Mouse (Mus musculus): ENCODE results near the gene Vmac. TPM values are rescaled to one million over a fixed set of nuclear protein-coding genes. Genes with fewer than 3 reads are reported as not detected.

Vmac gene
- total RNA-seq, 2 experiments from 2014 or later = 11.5 to 14.4 TPM

- DNase-seq (ENCODE audit: extremely low spot score in 1 of 2, low spot score in 1 of 2) = no peak
Measured at GRCm38 (mm10) chr17:56688689-56689088, 29.1 kb downstream of the Vmac start.

- DNase-seq (ENCODE audit: extremely low spot score in 1 of 2, low spot score in 1 of 2) = no peak
Measured at GRCm38 (mm10) chr17:56688045-56688444, 29.8 kb downstream of the Vmac start.

GRCm38 (mm10) chr17:56686801-56687200, 31.0 kb downstream of the Vmac start:
- DNase-seq (ENCODE audit: extremely low spot score in 1 of 2, low spot score in 1 of 2) = no peak

- DNase-seq (ENCODE audit: extremely low spot score in 1 of 2, low spot score in 1 of 2) = no peak
Measured at GRCm38 (mm10) chr17:56684649-56685048, 33.2 kb downstream of the Vmac start.

- no peak for DNase-seq (ENCODE audit: extremely low spot score in 1 of 2, low spot score in 1 of 2)
Measured at GRCm38 (mm10) chr17:56683546-56684140, 34.2 kb downstream of the Vmac start.

GRCm38 (mm10) chr17:56682880-56683279, 34.9 kb downstream of the Vmac start:
- DNase-seq (ENCODE audit: extremely low spot score in 1 of 2, low spot score in 1 of 2) = no peak

- no peak for DNase-seq (ENCODE audit: extremely low spot score in 1 of 2, low spot score in 1 of 2)
Measured at GRCm38 (mm10) chr17:56681791-56682190, 36.0 kb downstream of the Vmac start.

- peak in 1 of 2 experiments; percentile 30 for DNase-seq (ENCODE audit: extremely low spot score in 1 of 2, low spot score in 1 of 2)
Measured at GRCm38 (mm10) chr17:56673647-56674416, 44.0 kb downstream of the Vmac start.

- peak; percentile 93 to 95 for DNase-seq (ENCODE audit: extremely low spot score in 1 of 2, low spot score in 1 of 2)
Measured at GRCm38 (mm10) chr17:56672941-56673646, 44.7 kb downstream of the Vmac start, which contains the start of gene Ranbp3. TSS of gene Ranbp3 (plus strand) at chr17:56673294.

- no peak for DNase-seq (ENCODE audit: extremely low spot score in 1 of 2, low spot score in 1 of 2)
Measured at GRCm38 (mm10) chr17:56669766-56670165, 48.1 kb downstream of the Vmac start.

GRCm38 (mm10) chr17:56668384-56669144, 49.3 kb downstream of the Vmac start:
- peak; percentile 87 to 96 for DNase-seq (ENCODE audit: extremely low spot score in 1 of 2, low spot score in 1 of 2)

GRCm38 (mm10) chr17:56667591-56667990, 50.2 kb downstream of the Vmac start:
- DNase-seq (ENCODE audit: extremely low spot score in 1 of 2, low spot score in 1 of 2) = no peak

- DNase-seq (ENCODE audit: extremely low spot score in 1 of 2, low spot score in 1 of 2) = no peak
Measured at GRCm38 (mm10) chr17:56666384-56666783, 51.4 kb downstream of the Vmac start.

- no peak for DNase-seq (ENCODE audit: extremely low spot score in 1 of 2, low spot score in 1 of 2)
Measured at GRCm38 (mm10) chr17:56664333-56664732, 53.5 kb downstream of the Vmac start.

Other genes starting within 250 kb of the Vmac start
- gene Ptprs, start 241.5 kb downstream of the Vmac start, total RNA-seq (2021) = 100 to 1,000 TPM; 658 to 741 TPM
- not detected for gene Znrf4, start 205.6 kb downstream of the Vmac start, total RNA-seq (2021)
- 1 to 10 TPM; 1.9 to 3.4 TPM for gene Gm20219, start 163.6 kb downstream of the Vmac start, total RNA-seq (2021)
- gene Safb2, start 133.4 kb downstream of the Vmac start, total RNA-seq (2021) = 100 to 1,000 TPM in 1 of 2 experiments, 10 to 100 TPM in 1; 87.9 to 144 TPM
- 100 to 1,000 TPM; 148 to 163 TPM for gene Safb, start 133.2 kb downstream of the Vmac start, total RNA-seq (2021)
- 100 to 1,000 TPM; 138 to 163 TPM for gene 2410015M20Rik, start 108.3 kb downstream of the Vmac start, total RNA-seq (2021)
- 100 to 1,000 TPM; 341 to 404 TPM for gene Rpl36, start 104.6 kb downstream of the Vmac start, total RNA-seq (2021)
- gene Lonp1, start 91.1 kb downstream of the Vmac start, total RNA-seq (2021) = 10 to 100 TPM; 62.1 to 62.5 TPM
- gene Catsperd, start 89.9 kb downstream of the Vmac start, total RNA-seq (2021) = under 1 TPM; 0.44 to 0.85 TPM
- gene Ranbp3, start 44.7 kb downstream of the Vmac start, total RNA-seq (2021) = 10 to 100 TPM; 85.2 to 91.0 TPM
- 100 to 1,000 TPM; 242 to 258 TPM for gene Ndufa11, start 255 bp downstream of the Vmac start, total RNA-seq (2021)
- gene Nrtn, start 39.5 kb upstream of the Vmac start, total RNA-seq (2021) = 1 to 10 TPM; 2.7 to 3.6 TPM
- gene Dus3l, start 46.7 kb upstream of the Vmac start, total RNA-seq (2021) = 10 to 100 TPM; 61.1 to 73.0 TPM
- 1 to 10 TPM in 1 of 2 experiments, under 1 TPM in 1; 0.89 to 1.6 TPM for gene Prr22, start 52.2 kb upstream of the Vmac start, total RNA-seq (2021)
- gene Rfx2, start 113.0 kb upstream of the Vmac start, total RNA-seq (2021) = 1 to 10 TPM; 3.8 to 4.4 TPM
- not detected for gene Acsbg2, start 156.4 kb upstream of the Vmac start, total RNA-seq (2021)
- gene 1700061G19Rik, start 157.5 kb upstream of the Vmac start, total RNA-seq (2021) = under 1 TPM; 0.10 to 0.14 TPM
- 10 to 100 TPM; 66.7 to 79.9 TPM for gene Mllt1, start 217.4 kb upstream of the Vmac start, total RNA-seq (2021)